Mouse (Mus musculus): ENCODE measurements at regions not wholly inside any gene's neighbourhood (a gene's known extent, or its start where the extent isn't known, plus 50 kb on each side); places are given as distances from the start of the nearest gene placed in this dataset.

DNA sequence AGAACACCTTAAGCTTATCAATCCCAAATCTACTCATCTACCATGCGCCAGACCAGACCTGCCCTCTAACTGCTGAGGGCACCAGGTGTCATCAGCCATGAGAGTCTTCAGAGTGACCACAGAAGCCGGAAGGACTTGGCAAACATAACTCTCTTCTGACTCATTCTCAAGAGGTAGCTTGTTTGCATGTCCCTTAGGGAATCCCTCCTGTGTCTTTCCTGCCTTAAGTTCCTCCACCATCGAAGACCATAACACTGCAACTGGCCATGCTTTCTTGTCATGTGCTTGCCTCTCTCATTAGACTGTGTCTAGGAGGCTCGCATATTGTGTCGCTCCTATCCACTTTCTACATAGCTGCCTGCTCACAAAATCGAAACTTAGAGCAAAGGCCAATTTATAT lies 226.1 kb upstream of the Ncam1 start:
- DNase-seq (ENCODE audit: low read depth, low spot score), result peak; percentile 44

DNA sequence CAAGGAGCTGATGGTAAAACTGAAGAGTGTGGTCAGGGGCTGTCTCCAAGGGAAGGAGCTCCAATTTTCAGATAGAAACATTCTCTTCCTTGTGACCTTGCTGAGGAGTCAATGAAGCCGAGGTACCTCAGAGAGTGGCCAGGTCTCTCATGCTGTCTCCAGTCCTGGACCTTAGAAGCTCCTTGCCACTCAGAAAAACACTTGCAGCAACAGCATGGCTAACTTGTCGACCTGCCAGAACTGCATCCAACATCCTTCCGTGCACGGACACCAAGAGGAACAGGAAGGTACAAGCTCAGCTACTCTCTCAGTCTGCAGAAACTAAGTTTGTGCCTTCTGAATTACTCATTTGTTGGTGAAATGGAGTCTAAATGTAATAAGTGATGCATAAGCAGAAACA lies 214.9 kb upstream of the Ncam1 start:
- no peak for DNase-seq (ENCODE audit: low read depth, low spot score)

DNA sequence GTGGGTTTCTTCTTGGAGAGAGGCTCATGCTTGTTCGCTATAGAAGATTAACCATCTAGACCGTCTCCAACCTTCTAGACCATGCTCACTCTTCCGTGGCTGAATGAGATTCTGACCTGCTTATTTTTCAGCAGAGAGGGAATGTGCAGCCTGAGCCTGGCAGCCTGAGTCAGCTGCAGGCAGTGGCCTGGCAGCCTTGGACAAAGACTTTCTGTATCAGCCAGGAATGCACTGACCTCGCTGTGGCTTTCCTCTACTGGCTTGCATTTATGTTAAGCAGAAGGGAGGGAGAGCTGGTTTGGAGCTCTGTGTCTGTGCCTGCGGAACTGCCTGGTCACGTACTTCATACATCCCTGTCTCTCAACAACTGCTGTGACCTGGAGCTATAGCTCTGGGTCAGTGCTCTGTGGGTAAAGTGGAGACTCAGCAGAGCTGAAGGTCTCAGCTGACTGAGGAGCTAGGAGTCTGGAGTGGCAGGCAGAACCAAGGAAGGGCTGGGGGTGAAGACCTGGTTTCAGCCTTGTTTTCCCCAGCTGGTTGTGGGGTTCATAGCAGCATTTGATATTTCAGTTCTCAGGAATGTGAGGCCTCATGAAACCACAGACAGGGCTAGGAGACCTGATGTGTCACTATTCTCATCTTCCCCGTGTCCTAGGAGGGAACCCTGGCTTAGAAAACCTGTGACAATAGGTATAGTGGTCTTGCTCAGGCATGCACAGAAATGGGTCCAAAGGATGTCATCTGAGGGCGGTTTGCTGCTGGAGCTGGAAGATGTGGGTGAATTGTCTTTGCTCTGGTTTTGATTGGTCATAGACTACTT lies 207.2 kb upstream of the Ncam1 start:
- peak; percentile 86 for DNase-seq (ENCODE audit: low read depth, low spot score)

DNA sequence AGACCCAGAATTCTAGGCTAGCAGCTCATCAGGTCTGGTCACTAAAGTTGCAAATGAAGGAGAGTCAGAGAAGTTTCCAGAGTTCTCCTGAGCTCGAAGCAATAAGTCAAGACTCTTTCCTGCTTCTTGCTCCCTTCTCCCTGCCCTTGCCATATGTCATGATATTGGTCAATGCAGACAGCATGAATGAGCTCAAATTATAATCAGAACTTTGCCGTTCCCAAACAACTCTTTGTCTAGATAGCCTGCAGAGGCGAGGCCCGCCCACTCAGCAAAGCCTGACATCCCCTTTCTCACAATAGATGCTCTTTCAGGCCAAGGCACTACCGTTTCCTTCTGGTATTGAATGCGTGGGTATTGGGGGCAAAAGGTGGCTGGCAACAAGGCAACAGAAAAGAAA lies 204.0 kb upstream of the Ncam1 start:
- DNase-seq (ENCODE audit: low read depth, low spot score), result no peak

DNA sequence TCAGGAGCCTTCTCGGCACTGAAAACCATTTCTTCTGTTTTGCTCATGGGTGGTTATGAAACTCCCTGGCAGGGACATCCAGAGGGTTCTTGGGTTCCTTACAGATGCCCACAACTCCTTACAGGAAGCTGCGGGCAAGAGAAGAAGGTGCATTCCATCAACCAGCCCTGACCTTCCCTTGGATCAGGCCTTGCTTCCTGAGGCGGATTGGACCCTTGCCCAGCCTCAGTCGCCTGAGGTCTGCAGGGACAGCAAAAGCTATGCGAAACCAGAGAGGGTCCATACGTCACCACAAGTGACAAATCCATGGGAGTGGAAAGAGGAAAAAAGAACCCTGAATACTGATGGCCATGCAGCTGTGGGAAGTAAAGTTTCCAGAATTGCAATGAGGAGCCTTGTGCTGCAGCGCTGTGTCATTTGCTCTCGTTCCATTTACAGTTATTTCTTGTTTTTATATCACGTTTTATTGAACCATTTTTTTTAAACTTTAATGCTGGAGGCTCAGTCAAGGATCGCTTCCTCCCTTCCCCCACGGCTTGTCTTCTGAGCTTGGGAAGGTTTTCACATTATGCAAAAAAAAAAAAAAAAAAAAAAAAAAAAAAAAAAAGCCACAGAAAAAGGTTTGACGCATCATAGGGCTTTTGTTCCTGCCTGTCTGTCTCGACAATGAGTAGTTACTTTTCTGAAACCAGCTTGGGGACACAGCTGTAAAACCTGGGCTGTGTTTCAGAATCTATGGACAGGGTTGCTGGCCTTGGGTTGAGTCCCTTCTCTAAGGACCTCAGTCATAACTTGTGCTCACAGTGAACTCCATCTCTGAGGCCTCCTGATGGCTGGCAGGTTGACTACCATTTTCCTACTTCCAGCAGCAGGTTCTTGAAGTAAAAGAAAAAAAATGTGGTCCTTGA lies 202.0 kb upstream of the Ncam1 start:
- DNase-seq (ENCODE audit: low read depth, low spot score), result peak; percentile 37

DNA sequence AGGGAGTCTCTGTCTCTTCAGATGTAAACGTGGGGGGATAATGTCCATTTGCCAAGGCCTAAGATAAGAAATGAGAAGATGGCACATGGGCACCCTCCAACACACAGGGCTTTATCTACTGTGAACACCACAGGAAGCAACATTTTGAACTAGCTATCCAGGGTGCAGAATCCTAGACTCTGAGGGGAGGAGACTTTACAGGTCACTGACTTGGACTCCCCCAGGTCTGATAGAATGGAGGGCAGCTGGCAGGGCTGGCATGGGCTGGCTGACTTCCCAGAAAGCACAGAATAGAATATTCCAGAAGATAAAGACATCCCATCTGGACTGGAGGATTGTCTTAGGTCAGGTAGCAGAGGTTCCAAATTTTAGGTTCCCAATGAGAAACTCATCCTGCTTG lies 201.2 kb upstream of the Ncam1 start:
- DNase-seq (ENCODE audit: low read depth, low spot score), result no peak

DNA sequence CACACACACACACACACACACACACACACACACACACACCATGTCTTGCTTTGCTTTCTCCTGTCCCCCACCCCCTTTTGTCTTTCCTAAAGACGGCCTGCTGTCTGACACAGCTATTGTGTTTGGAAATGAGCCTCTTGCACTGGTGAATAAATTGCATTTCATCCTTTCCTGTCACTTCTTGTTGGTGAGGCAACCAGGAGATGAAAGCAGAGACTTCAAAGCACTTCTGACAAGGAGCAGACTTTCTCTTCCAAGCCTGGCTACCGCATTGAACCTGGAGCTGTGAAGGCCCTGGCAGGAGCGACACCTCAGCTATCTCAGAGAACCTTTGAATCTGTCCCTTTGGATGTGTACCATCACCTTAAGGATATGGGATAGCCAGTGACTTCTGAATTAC lies 199.4 kb upstream of the Ncam1 start:
- no peak for DNase-seq (ENCODE audit: low read depth, low spot score)

DNA sequence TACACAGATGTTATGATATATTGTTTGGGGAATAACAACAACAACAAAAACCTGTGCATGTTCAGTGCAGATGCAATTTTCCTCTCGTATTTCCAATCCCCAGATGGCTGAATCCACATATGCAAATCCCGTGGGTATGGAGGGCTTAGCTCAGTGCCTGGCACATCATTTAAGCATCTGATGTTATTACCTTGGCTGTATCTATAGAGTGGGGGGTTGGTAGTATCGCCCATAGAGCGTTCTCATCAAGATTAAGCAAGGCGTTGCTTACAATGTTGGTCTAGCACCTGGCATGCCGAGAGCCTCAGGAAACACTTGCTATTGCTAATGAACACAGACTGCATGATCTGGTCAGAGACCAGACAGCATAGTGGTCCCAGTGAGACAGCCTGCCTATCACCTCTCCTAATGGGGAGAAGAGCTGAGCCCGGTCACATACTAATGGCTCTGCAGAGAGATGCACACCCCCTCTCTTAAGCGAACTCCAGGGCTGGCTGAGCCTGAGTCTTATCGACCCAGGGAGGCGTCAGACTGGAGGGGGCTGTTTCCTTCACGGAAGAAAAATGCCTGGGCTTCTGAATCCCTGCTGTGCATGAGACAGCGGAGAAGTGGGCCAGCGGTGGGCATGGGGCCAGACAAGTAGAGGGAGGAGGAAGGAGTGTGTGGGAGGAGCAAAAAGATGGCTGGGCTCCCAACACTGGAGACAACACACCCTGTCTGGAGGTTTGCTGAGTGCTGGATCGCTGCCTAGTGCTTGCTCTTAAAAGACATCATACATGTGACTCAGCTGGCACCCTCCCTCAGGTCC lies 190.9 kb upstream of the Ncam1 start:
- peak; percentile 96 for DNase-seq (ENCODE audit: low read depth, low spot score)

DNA sequence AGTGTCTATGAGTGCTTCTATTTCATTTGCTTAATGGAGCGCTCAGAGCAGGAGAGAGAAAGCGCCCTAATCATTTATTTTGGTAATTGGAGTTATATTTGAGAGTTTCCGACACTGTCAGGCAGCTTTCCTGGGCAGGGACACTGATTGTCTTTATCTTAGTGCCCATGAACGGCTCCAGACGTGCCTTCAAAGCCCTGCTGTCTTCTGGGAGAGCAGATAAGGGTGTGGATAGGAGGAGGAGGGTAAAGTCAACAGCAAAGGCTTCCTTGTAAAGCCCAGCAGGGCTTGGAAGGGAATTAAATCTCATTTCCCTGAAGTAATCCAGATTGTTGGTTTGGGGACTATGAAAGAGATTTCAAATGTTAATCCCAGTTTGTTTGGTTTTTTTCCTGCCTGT lies 189.3 kb upstream of the Ncam1 start:
- no peak for DNase-seq (ENCODE audit: low read depth, low spot score)

DNA sequence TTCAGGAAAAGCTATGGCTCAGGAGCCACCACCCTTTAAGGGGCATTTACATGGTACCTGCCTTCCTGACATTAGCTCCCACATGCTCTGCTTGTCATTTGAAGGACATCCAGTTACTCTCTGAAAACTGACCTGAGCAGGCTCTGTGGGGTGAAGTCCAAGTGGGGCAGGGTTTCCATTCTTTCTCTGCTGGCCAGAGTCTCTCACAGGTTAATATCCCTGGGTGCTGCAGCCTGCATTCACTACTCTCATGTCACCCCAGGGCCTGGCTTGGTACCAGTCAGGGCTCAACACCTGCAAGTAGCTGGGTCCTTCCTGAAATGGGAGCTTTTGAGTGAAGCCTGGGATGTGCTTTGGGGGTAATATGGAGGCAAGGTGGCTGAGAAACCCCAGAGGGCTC lies 188.8 kb upstream of the Ncam1 start:
- DNase-seq (ENCODE audit: low read depth, low spot score), result no peak

DNA sequence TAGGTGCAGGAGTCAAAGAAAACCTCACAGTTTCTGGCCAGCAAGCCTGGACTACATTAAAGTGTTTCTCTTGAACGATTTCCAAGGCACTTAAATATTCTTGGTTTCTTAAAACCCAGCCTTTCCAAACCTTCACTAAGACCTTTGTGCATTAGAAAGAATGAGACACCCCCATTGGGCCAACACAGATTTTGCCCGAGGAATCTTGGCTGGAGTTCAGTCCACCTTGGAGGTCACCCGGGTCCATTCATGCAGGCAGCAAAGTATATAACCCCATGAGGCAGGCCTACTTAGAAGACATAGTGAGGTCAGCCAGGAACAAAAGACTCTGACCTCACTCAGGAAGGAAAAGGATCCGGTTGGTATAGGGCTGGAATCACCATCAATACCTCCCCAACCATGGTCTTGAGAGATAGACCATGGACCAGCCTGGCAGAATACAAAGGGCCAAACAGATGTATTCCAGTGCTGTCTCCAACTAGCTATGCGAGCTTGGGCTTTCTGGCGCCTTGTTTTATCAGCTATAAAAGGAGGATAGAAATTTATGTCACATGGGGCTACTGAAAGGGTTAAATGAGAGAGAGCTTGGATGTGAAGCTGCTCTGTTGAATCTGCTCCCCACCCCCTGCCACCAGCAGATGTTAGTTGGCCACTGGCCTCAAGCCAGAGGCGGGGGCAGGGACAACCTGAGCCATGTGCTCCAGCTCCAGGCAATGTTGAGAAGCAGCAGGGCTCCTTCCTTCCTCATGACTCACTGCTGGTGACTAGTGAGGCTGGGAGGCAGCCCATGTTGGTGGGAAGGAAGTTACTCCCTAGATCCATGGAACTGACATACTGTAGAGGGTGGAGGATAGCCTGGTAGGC lies 181.9 kb upstream of the Ncam1 start:
- DNase-seq (ENCODE audit: low read depth, low spot score), result peak; percentile 98

DNA sequence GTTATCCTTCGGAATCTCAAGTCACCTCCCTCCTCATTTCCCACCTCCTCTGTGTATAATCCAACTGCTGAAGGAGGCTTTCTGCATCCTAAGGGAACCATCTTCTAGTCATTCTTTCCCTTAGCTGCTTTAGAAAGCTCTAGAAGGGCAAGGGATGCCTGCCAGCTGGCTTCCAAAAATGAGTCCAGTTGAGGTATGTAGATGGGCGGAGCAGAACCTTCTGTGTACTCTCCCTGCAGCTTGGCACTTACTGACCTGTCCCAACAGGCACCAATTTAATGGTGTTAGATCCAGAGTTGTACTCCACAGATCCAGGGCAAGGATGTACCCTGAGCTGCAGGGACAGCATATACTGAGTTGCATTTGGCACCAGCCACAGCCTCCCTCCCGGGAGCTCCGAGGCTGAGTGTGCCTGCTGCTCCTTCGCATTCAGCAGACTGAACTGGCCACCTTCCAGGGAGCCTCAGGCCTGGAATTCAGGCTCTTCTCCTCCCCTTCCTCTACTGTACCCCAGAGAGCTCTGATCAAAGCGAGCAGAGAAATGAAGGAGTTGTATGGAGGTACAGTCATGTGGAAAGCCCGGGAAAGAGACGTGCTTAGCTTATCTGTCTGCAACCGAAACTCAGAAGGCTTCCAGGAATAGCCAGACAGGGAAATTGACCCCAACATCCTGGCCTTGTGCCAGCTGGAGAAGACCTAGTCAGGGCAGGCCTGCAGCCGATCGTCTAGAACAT lies 177.4 kb upstream of the Ncam1 start:
- DNase-seq (ENCODE audit: low read depth, low spot score), result peak; percentile 91

DNA sequence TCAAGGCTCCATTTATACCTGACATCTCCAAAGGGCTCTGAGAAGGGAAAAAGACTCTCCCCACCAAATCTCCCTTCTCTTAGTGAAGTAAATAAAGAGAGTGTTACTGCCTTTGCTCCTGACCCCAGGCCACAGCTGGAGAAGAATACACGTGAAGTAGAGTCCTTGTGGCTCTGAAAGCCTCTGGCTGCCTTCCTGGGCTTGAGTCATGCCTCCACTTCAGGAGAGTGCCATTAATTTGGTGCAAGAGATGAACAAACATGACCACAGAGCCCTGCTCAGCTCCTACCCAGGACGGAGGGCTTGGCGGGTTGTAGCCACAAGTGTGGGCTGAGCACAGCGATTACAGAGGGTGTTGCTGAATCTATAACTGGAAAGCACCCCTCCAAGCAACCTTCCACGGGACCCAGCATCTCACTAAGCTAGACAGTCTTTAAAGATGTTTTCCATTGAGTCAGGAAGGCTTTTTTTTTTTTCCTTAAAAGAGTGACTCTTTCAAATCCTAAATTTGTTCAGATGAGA lies 175.3 kb upstream of the Ncam1 start:
- DNase-seq (ENCODE audit: low read depth, low spot score), result peak; percentile 86

DNA sequence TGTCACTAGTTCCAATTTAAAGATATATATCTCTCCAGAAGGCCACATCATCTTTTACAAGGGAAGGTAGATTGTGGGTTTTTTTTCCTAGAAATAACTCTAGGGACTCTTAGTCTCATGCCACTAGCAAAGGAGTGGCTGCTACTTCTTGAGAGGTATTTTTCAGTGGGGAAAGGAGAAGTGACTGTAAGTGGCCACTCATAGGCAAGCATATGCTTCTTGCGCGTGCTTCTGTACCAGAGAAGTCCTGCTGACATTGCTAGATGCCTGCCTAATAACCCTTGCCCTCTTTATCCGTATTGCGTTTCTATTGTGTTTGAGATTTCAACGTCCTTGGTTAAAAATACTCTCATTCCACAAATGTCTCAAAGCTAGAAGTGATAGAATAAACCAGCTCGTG lies 170.7 kb upstream of the Ncam1 start:
- no peak for DNase-seq (ENCODE audit: low read depth, low spot score)

DNA sequence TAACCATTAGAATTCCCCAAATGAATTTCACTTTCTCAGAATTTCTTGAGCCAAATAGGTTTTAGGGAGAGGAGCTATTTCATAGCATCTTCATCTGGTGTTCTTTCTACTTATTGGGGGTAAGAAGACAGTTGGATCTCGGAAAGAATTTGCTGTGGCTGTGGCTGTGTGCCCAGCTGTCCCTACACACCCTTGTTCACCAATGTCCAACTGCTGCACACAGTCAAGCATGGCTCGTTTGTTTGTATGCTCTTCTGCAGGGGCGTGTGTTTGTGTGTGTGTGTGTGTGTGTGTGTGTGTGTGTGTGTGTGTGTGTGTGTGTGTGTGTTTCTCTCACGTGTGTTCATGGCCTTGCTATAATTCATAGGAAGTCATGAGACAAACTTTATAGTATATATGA lies 165.9 kb upstream of the Ncam1 start:
- DNase-seq (ENCODE audit: low read depth, low spot score), result no peak

DNA sequence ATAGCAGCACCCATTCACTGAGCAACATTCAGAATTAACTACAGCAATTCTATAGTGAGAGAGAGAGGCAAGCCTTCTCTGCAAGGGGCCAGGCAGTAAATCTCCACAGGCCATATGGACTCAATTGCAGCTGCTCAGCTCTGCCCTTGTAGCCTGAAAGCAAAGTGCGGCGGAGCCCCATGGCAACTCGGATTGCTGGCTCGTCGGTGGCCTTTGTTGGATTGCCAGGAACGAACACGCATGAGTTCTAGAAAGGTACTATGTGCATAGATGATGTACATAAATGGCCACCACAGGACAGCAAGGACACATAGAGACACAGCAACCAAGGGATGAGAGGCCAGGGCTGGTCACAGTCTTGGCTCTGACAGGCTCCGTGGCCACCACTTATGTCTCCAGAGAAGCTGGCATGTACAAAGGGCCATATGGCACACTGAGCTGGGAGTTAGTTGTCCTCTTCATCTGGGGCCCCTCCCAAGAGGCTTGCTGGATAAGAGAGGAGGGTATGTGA lies 163.9 kb upstream of the Ncam1 start:
- no peak for DNase-seq (ENCODE audit: low read depth, low spot score)

DNA sequence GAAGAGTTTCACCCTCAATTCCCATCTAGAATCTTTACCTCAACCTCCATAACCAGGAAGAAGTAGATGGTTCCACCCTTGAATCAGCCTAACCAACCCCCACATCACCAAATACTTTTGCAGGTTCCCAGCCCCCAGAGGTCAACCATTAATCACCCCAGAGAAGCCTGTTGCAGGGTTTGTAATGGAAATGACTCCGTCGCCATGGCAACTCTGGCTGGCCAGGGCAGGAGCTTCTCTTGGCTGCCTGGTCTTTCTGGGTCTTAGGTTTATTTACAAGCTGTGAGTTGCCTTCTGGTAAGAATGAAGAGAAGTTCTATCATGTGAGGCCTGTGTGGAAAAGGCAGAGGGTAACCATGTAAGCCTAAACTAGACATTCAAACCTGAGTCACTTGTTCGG lies 163.2 kb upstream of the Ncam1 start:
- DNase-seq (ENCODE audit: low read depth, low spot score), result peak; percentile 26

DNA sequence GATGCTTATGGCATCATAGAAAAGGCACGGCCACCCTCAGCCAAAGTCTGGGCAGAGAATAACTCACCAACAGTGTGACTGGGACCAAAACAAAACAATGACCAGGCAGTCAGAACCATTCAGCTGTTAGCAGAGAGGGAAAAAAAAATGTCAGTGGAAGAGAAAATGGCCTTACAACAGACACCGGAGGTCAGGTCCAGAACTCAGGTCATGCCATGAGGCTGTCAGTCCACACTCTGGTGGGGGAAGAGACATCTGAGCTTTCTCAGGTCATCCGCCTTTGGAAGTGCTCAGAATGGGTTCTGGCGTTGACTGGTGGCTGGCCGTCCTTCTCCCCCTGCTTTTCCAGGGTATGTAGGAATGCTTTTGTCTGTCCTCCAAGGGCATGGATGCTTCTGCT lies 162.6 kb upstream of the Ncam1 start:
- DNase-seq (ENCODE audit: low read depth, low spot score), result no peak

DNA sequence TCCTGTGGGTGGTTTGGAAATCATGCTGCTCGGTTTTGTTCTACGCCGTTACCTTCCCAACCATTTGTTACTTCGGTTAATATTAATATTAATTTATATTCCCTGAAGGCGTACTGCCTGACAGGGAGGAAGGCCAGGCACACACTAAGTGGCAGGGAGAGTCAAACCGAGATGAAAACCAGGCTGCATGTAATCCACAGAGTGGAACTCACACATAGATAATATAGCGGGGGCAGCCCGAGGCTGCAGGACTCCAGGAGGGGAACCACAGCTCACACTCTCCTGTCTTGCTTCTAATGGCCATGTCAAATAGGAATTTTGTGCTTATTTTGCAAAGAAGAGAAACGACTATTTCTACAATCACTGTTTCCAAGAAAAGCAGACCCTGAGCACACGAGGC lies 161.3 kb upstream of the Ncam1 start:
- DNase-seq (ENCODE audit: low read depth, low spot score), result no peak

DNA sequence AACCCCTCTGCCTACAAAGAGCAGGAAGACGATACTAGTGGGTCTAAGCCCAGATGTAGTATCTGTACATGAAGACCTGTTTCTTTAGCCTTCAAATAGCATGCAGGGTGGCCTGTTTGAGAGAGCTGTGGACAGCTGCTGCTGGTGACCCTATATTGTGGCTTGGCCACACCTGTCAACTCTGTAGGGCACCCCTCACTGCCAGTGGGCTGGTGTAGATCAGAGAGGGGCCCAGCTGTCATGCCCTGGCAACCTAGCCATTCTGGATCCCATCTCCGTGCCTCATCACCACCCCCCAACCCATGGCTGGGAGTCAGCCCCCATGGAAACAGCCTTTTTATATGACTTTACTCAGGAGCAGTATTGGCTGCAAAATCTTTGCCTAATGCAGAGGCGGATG lies 160.2 kb upstream of the Ncam1 start:
- DNase-seq (ENCODE audit: low read depth, low spot score), result no peak
